28 mouse cellular contexts compared by ENCODE assay signal in the genomic region with DNA sequence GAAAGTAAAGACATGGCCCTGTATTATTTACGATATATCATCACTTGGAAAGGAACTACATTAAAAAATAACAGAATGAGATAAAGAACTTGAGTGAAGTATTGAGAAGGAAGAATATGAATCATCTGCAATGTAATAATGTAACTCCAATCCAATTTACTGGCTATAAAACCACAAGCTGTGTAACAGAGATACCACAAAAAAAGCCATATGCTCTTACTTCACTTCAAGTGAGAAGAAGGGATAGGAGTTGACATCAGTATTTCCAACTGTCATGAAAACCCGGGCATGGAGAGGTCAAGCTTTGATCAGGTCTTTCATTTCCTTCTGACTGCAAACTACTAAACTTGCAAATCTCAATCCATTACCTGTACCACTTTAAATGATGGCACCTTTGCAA.
"Had no signal": no experiment of that assay in that cellular context is flagged by ENCODE, and none has a peak within 500 bp of the region (broad histone marks: within the 10 kb centered on the region; RNA-seq: fewer than 3 reads in every experiment).

No protein-coding gene starts in this region.

- H3K4me1 ChIP-seq: heart, embryonic 13.5 days; heart, embryonic 15.5 days; hindbrain, embryonic 13.5 days; hindbrain, embryonic 15.5 days; kidney, embryonic 15.5 days; limb, embryonic 13.5 days; limb, embryonic 15.5 days; liver, embryonic 12.5 days had no signal

- DNase-seq: gastrocnemius, adult 2 months; gastrocnemius, postnatal 10 days; gastrocnemius, postnatal 36 days; heart, adult 11 months; heart, adult 2 months; heart, postnatal 14 days; heart, postnatal 36 days; kidney, adult 11 months; kidney, adult 2 months; kidney, adult 9 months; kidney, postnatal 14 days; kidney, postnatal 36 days; layer of hippocampus, adult 9-11 months; layer of hippocampus, postnatal 36 days; left cerebral cortex, postnatal 4 days had no signal

- H3K27me3 ChIP-seq: heart, embryonic 13.5 days; heart, embryonic 15.5 days; hindbrain, embryonic 13.5 days; hindbrain, embryonic 15.5 days; kidney, embryonic 15.5 days; limb, embryonic 13.5 days; limb, embryonic 15.5 days; liver, embryonic 12.5 days had no signal

- H3K9ac ChIP-seq: heart, embryonic 13.5 days; heart, embryonic 15.5 days; hindbrain, embryonic 13.5 days; hindbrain, embryonic 15.5 days; kidney, embryonic 15.5 days; limb, embryonic 13.5 days; limb, embryonic 15.5 days; liver, embryonic 12.5 days; liver, embryonic 14.5 days had no signal

- H3K9me3 ChIP-seq: heart, embryonic 13.5 days; heart, embryonic 15.5 days; hindbrain, embryonic 13.5 days; hindbrain, embryonic 15.5 days; kidney, embryonic 15.5 days; limb, embryonic 13.5 days; limb, embryonic 15.5 days; liver, embryonic 12.5 days had no signal

- H3K4me2 ChIP-seq: heart, embryonic 11.5 days; heart, embryonic 13.5 days; heart, embryonic 15.5 days; hindbrain, embryonic 13.5 days; hindbrain, embryonic 15.5 days; kidney, embryonic 15.5 days; limb, embryonic 13.5 days; limb, embryonic 15.5 days; liver, embryonic 12.5 days had no signal

- H3K4me3 ChIP-seq: gastrocnemius, adult 2 months; heart, adult 2 months; heart, embryonic 13.5 days; heart, embryonic 15.5 days; hindbrain, embryonic 13.5 days; hindbrain, embryonic 15.5 days; kidney, embryonic 15.5 days; limb, embryonic 13.5 days; limb, embryonic 15.5 days; liver, embryonic 12.5 days had no signal

- H3K27ac ChIP-seq: gastrocnemius, adult 2 months; heart, adult 2 months; heart, embryonic 13.5 days; heart, embryonic 15.5 days; hindbrain, embryonic 13.5 days; hindbrain, embryonic 15.5 days; hindbrain, postnatal 0 days; kidney, embryonic 15.5 days; kidney, postnatal 0 days; limb, embryonic 13.5 days; limb, embryonic 15.5 days; liver, embryonic 12.5 days; liver, embryonic 14.5 days had no signal

- ATAC-seq: hindbrain, postnatal 0 days; intestine, embryonic 16.5 days; liver, embryonic 12.5 days had no signal
